Mouse (Mus musculus) cortical plate, adult 2 months (tissue): ENCODE measurements around the gene Galnt17.

Source experiments
- CTCF ChIP-seq: fragments of 200-500 bp; IDR thresholded peaks from 2 replicates; pipeline ENCODE4 v1.5.1; 2011; ENCODE audit warnings: mild to moderate bottlenecking, control low read depth, low read length; ENCODE audit not compliant: insufficient read depth; ENCODE audit errors: extremely low read depth
- POLR2A ChIP-seq: fragments of 200-500 bp; IDR thresholded peaks from 2 replicates; pipeline ENCODE4 v1.6.1; 2011; ENCODE audit warnings: mild to moderate bottlenecking, low read length, control low read depth; ENCODE audit not compliant: insufficient read depth; ENCODE audit errors: extremely low read depth

- TF ChIP-seq CTCF: no peak
- TF ChIP-seq POLR2A: no peak
Observed at GRCm38 (mm10) chr5:130858706-130859105, 449.6 kb downstream of the Galnt17 start.
